In the genomic region with DNA sequence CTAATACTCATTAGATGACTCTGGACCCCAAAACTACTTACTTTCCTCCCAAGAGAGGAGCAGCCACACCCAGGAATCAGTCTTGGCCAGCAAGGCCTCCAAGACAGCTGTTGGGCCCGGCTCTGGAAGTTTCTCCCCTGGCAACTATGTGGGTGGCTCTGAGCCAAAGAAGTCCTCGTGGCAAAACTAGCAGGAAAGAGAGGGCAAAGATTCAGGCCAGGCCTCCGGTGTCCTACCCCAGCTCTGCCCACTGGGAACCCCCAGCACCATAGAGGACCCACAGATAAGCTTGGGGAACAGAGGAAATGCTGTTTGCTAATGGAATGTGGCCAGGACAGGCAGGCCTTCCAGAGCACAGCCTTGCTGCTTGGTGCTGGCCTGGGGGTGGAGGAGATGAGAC, we compare ENCODE assay signal across 8 mouse cellular contexts. TPM values are rescaled to one million over a fixed set of nuclear protein-coding genes. Genes with fewer than 3 reads are reported as not detected.
DNase-seq lines count a peak whose midpoint lies in the region; ATAC-seq and TF ChIP-seq lines count a peak whose summit lies in the region.

No protein-coding gene starts in this region.

- H3K4me2 ChIP-seq in stomach, postnatal 0 days (replicated peaks; ENCODE audit: low read depth): no peak overlapping the region

- H3K4me1 ChIP-seq in stomach, postnatal 0 days (replicated peaks; ENCODE audit: control insufficient read depth, insufficient read depth): no peaks in the 10 kb centered on the region

- H3K9ac ChIP-seq in stomach, postnatal 0 days (ENCODE audit: low read length): no peak overlapping the region

- no peaks in the 10 kb centered on the region for H3K27me3 ChIP-seq in stomach, postnatal 0 days (ENCODE audit: control insufficient read depth, insufficient read depth, low read length)

- no peak for ATAC-seq in stomach, postnatal 0 days (ENCODE audit: low FRiP score, low TSS enrichment)

- DNase-seq in adrenal gland, adult 2 months: peak; percentile 24
- DNase-seq in adrenal gland, adult 8-10 months: no peak
- DNase-seq in testis, postnatal 10 days (ENCODE audit: low spot score): peak; percentile 53
- no peak for DNase-seq in testis, postnatal 14 days (ENCODE audit: low spot score)
- DNase-seq in heart, postnatal 14 days: peak; percentile 36 to 50
- peak; percentile 18 to 19 for DNase-seq in lung, adult 18-20 months
- peak; percentile 16 for DNase-seq in stomach, postnatal 0 days (ENCODE audit: low spot score)
- no peak for DNase-seq in spleen, postnatal 4 days (ENCODE audit: low spot score in 2 of 2)

- H3K9me3 ChIP-seq in stomach, postnatal 0 days (ENCODE audit: control insufficient read depth, low read length): no peaks in the 10 kb centered on the region

- TF ChIP-seq CTCF in stomach, postnatal 0 days (IDR thresholded peaks at IDR 0.05; ENCODE audit: low read depth): no peak

- 29% methylated on average over 3 of the region's 3 CpGs for WGBS in stomach, postnatal 0 days

- intact Hi-C loops in heart, postnatal 14 days (cut with DNase I): loop anchor here (5.0 to 10.0 kb wide), 2 partner anchors 1008 to 1870 kb away; no protein-coding TSS in a partner anchor

- H3K4me3 ChIP-seq in stomach, postnatal 0 days (ENCODE audit: low read depth, low read length): no peak overlapping the region

- no peak overlapping the region for H3K27ac ChIP-seq in stomach, postnatal 0 days (replicated peaks)

- no peak for TF ChIP-seq EP300 in stomach, postnatal 0 days (optimal IDR thresholded peaks at IDR 0.05)

- no peaks in the 10 kb centered on the region for H3K36me3 ChIP-seq in stomach, postnatal 0 days (ENCODE audit: control insufficient read depth, insufficient read depth, low read length)

RNA-seq across cellular contexts. Expression of a gene that starts 51.9 kb away (rescaled TPM):
- total RNA-seq in adrenal gland, adult 2 months (2021): 1 to 10 TPM; 3.2 to 4.7 TPM
- polyA plus RNA-seq in adrenal gland, adult 2 months (2012; rRNA removed): 3.9 and 4.2 TPM in 2 replicates
- 1 to 10 TPM; 4.8 to 8.5 (median 6.2) TPM for total RNA-seq in adrenal gland, adult 8-10 months (2022)
- 1 to 10 TPM; 3.1 to 4.1 TPM for total RNA-seq in heart, postnatal 14 days (2021)
- 3.4 and 3.8 TPM in 2 replicates for polyA plus RNA-seq in stomach, postnatal 0 days (2015; fragmentation: Nextera tagmentation; extraction: Ambion mirVana)

Comparison
In these comparisons a context has a peak if more than half of its experiments do, and no peak if none do; other contexts are left out.
1. DNase-seq: peak in adrenal gland, adult 2 months (single experiment), testis, postnatal 10 days (single experiment), heart, postnatal 14 days (2 of 2), lung, adult 18-20 months (2 of 2) and stomach, postnatal 0 days (single experiment); none in adrenal gland, adult 8-10 months (single experiment), testis, postnatal 14 days (single experiment) and spleen, postnatal 4 days (0 of 2).